Mouse (Mus musculus): ENCODE data around the gene Rxfp2.

DNA sequence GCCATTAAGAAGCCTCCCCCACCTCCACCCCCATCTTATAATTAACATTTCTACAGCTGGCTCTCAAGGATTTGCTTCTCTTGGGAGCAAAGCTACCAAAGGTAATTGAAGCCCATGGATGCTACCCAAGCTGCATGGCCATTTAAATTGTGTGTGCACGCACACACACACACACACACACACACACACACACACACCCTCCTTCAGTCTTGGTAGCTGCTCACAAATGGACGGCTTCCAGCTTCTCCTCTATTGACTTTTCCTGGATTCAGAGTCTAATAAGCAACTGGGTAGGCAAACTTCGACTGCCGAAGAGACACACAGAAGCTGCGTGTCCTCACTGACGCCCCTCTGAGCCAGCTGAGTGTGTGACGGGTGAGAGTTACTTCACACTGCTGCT, 111.7 kb downstream of the Rxfp2 start:
- TF ChIP-seq CEBPB (IDR thresholded peaks at IDR 0.05; ENCODE audit: insufficient read depth, poor library complexity, severe bottlenecking) (no peak), POLR2A (IDR thresholded peaks at IDR 0.05; ENCODE audit: insufficient read length, low read depth) (no peak)

Measured in myocyte (in vitro differentiated cells).